Mouse (Mus musculus): ENCODE results near the gene Ranbp2.
A peak's percentile ranks its signal among the peaks of the same experiment; 100 is the strongest.

Ranbp2 gene

GRCm38 (mm10) chr10:58446384-58447279 is at the start of gene Ranbp2:
TSS of gene Ranbp2 (plus strand) at chr10:58446920.
- DNase-seq = peak; percentile 96

GRCm38 (mm10) chr10:58398941-58399340 is 47.8 kb upstream of the Ranbp2 start:
- no peak for DNase-seq

- no peak for DNase-seq
Measured at GRCm38 (mm10) chr10:58401838-58402237, 44.9 kb upstream of the Ranbp2 start.

GRCm38 (mm10) chr10:58404639-58405038 is 42.1 kb upstream of the Ranbp2 start:
- no peak for DNase-seq

- DNase-seq = no peak
Measured at GRCm38 (mm10) chr10:58405285-58405948, 41.3 kb upstream of the Ranbp2 start.

- no peak for DNase-seq
Measured at GRCm38 (mm10) chr10:58405949-58406305, 40.8 kb upstream of the Ranbp2 start.

GRCm38 (mm10) chr10:58412331-58412730 is 34.4 kb upstream of the Ranbp2 start:
- no peak for DNase-seq

- no peak for DNase-seq
Measured at GRCm38 (mm10) chr10:58412852-58413251, 33.9 kb upstream of the Ranbp2 start.

GRCm38 (mm10) chr10:58416702-58417101 is 30.0 kb upstream of the Ranbp2 start:
- DNase-seq = no peak

GRCm38 (mm10) chr10:58418290-58418971 is 28.3 kb upstream of the Ranbp2 start:
- DNase-seq = no peak

- no peak for DNase-seq
Measured at GRCm38 (mm10) chr10:58427930-58428329, 18.8 kb upstream of the Ranbp2 start.

GRCm38 (mm10) chr10:58445850-58446249 is 870 bp upstream of the Ranbp2 start:
- no peak for DNase-seq

GRCm38 (mm10) chr10:58447280-58447781 is 611 bp downstream of the Ranbp2 start:
- DNase-seq = no peak

- no peak for DNase-seq
Measured at GRCm38 (mm10) chr10:58451575-58451974, 4.9 kb downstream of the Ranbp2 start.

- no peak for DNase-seq
Measured at GRCm38 (mm10) chr10:58452185-58452584, 5.5 kb downstream of the Ranbp2 start.

GRCm38 (mm10) chr10:58459896-58460295 is 13.2 kb downstream of the Ranbp2 start:
- no peak for DNase-seq

- no peak for DNase-seq
Measured at GRCm38 (mm10) chr10:58477086-58477755, 30.5 kb downstream of the Ranbp2 start.

- DNase-seq = no peak
Measured at GRCm38 (mm10) chr10:58478071-58478578, 31.4 kb downstream of the Ranbp2 start.

GRCm38 (mm10) chr10:58479954-58480490 is 33.3 kb downstream of the Ranbp2 start:
- no peak for DNase-seq

- no peak for DNase-seq
Measured at GRCm38 (mm10) chr10:58491031-58491430, 44.3 kb downstream of the Ranbp2 start.

GRCm38 (mm10) chr10:58495637-58496036 is 48.9 kb downstream of the Ranbp2 start:
- DNase-seq = no peak

GRCm38 (mm10) chr10:58496732-58497131 is 50.0 kb downstream of the Ranbp2 start:
- no peak for DNase-seq
